Mouse (Mus musculus) left cerebral cortex, adult 18-20 months (tissue): Measurements from ENCODE around the gene Serbp1. TPM values are rescaled to one million over a fixed set of nuclear protein-coding genes. Genes with fewer than 3 reads are reported as not detected.
A peak's percentile ranks its signal among the peaks of the same experiment; 100 is the strongest.

Source experiments
- DNase-seq, 2 experiments: peaks; one replicate each; pipeline ENCODE4 v3.0.0; 2021 to 2022; ENCODE audit warnings: low spot score in 2 of 2, mixed read lengths in 1 of 2
- total RNA-seq, 2 experiments: library from RNA; stranded (reverse); gene quantifications; 2 replicates each; pipeline ENCODE4 v1.2.3; 2021

Serbp1 gene
- total RNA-seq, 2 experiments from 2014 or later = 189 to 200 TPM

DNA sequence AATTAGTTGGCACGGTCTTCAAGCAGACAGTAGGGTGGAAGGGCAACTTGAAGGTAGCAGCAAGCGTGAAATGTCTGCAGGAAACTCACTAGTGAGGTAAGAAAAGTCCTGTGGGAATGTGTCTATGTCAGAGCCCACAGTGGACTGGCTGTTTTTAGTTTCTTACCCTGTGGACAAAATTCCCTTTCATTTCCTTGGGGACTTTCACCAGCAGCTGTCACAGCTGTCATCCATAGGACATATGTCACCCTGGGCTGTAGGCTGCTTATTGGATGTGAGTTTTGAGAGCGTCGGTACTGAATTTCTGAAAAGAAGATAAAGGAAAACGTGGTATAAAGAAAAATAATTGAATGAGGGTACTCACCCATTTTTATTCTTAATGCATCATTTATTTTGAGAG is 60.8 kb downstream of the Serbp1 start:
- no peak for DNase-seq

DNA sequence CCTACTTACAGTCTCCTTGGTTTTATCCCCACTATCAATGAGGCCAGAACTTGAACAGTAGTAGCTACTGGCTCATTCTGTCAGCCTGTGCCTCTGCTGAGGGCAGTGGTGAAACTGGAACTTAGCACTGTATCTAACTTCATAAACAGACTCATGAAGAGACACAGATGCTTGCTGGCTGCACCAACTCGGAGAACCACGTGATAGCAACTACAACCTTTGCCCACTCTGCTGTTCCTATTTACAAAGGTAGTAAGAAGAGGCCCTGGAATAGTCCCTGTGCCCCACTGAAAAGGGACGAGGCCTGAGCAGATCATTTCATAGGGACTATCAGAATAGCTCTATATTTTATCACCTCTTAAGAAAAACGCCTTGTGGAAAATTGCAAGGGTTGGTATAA is 62.3 kb downstream of the Serbp1 start:
- DNase-seq = no peak

DNA sequence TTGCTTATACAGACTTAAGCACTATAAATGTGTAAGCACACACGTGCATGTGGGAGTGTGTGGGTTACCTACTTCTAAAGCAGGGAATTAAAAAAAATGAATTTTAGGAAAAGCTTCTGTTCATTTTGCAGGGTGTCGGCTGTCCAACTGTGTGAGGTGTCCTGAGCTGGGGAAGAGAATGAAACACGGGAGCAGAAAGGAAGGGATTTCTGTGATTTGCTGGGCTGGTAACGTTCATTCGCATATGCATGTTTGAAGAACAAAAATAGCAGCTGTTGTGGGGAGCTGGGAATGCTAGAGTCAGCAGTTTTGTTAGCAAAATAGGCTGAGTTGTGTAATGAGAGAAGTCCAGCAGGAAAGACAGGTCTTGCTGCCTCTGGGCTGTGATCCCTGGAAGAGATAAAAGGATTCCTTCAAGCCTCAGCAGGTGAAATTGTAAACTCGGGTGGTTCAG is 62.8 kb downstream of the Serbp1 start:
- peak; percentile 23 to 50 for DNase-seq

DNA sequence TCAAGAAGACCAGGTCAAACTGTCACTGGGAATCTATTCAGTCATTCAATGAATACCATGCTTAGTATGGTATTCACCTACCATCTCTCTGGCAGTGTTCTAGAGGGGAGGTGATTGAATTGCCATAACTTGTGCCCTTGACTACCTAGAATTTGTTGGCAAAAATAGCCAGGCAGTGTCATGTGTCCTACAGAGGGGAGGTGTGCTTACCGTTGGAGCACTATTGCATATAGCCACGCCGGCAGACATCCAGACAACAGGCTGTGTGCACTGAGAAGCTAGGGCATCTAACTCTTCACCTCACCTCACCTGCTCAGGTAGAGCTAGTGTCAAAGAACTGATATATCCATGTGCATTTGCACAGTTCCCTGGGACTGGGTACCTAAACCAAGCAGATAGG is 63.3 kb downstream of the Serbp1 start:
- DNase-seq = no peak

DNA sequence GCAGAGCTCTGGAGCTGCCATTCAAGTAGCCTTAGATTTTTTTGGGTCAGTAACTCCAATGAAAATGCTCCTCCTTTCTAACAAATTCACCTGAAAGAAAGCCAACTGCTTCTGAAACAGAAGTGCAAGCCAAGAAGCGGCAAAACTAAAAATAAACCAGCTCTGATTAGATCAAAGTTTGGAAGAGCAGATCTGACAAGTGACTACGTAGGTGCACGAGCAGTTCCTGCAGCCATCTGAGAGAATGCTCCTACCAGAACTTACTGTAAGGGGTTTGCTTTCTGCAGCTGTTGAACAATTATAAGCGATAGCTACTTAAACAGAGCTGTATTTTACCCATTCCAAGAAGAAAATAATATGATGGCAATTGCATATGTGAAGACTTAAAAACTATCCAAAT is 64.5 kb downstream of the Serbp1 start:
- no peak for DNase-seq

DNA sequence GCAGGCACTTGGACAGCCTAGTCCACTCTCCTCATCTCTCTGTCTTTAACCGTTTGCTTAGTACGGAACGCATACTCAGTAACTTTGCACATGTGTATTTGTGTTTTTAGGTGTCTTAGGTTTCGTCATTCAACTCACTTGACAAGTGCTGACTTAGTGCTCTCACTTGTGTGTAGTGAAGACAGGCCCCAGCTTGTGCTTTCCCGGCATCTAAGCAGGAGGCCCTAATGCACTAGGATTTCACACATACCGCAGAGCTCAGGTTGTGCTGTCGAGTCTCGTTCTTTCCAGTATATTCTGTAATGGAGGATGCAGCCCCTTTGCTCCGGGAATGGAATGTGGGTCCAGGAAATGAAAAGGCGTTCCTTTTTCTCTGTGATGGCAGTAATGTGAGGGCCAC is 65.2 kb downstream of the Serbp1 start:
- DNase-seq = no peak

DNA sequence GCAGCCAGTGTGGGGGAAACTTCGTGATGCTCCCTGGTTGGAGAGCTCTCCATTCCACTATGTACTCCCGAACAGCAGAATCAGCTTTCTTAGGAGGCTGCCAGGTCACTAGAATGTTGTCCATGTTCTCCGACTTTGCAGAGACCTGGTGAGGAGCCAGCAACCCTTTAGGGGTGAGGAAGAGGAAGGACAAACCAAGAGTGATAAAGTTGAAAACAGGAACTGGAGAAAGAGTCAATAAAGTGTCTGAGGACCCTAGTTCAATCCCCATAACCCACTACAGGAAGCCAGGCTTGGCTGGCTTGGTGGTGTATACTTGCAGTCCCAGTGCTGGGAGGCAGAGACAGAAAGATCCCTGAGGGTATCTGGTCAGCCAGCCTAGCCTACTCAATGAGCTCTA is 71.0 kb downstream of the Serbp1 start:
- DNase-seq = no peak

DNA sequence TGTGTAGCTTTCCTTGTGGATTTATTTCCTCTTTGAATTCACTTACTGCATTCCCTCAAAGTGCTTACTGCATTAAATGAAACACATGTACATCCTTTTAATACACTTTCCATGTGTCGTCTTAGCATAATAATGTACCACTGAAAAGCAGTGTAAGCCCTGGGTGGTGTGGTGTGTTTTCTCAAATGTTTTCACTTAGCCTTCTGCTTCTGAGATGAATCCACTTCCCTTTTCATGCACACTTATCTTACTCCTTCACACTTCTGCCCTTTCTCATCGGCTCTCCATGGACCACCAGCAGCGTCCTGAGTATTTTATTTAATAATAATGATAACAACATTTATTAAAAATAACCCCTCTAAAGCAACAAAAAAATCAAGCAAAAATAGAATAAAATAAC is 71.8 kb downstream of the Serbp1 start:
- no peak for DNase-seq

DNA sequence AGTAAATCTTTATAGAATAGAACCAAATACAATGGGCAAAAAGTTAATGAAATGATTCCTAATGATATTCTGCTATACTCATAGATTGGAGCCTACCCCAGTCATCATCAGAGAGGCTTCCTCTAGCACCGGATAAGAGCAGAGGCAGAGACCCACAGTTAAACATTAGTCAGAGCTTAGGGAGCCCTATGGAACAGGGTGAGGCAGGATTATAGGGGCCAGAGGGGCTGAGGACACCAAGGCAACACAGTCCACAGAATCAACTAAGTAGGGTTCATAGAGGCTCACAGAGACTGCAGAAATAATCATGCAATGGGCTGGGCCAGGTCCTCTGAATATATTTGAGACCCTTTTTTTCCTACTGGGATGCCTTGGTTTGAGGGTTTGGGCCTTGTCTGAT is 76.7 kb downstream of the Serbp1 start:
- DNase-seq = no peak

DNA sequence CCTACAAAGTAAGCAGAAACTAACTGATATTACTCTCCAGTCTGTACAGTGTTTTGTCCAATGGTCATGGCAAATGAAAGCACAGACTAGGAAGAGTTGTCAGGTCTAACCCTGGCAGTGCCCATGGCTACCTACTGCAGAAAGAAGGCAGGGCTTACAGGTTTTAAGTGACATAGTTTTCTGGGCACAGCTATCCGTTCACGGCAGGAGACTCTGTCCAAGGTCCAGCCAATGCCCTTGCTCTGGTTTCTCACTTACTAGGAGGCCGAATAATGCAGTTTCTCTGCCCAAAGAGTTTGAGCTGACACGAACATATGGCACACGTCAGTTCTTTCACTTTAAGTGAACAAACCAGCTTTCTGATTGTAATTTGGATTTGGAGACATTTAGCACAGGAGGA is 79.1 kb downstream of the Serbp1 start:
- DNase-seq = no peak

DNA sequence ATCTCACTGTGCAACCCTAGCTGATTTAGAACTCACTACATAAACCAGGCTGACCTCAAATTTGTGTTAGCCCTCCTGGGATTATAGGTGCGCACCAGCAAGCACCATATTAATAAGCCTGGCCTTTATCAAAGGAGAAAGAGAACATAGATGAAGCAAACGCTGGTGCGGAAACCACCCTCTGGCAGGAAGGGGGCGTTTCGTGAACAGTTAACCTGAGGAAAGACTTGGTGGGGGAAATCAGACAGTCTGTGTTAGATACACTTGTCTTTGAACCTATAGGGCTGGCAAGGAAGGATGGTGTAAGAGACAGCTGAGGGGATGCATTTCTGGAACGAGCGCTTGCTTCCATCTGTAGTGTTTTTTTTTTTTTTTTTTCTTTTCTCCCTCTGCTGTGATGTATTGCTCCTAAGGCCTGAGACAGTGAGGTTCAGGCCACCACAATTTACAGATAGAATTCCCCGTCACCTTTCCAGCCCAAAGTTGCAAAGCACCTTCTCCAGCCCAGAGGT is 79.9 kb downstream of the Serbp1 start:
- DNase-seq = no peak

DNA sequence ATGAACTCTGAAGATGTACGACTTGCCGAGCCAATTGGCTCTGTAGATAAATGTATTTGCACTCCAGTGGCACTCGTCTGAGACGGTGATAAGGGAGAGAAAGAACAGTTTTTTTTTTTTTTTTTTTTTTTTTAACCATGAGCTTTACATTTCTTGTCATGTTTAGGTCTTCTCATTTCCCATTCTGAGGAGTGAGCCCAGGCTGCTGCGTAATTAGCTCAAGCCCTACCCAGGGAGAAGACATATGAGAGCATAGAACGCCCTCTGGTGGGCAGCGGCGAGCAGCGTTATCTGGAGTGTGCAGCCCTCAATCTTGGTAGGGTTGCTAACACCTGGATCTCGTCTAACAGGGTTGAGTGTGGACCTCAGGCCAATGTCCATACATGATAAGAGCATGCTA is 80.5 kb downstream of the Serbp1 start:
- peak; percentile 75 to 77 for DNase-seq

DNA sequence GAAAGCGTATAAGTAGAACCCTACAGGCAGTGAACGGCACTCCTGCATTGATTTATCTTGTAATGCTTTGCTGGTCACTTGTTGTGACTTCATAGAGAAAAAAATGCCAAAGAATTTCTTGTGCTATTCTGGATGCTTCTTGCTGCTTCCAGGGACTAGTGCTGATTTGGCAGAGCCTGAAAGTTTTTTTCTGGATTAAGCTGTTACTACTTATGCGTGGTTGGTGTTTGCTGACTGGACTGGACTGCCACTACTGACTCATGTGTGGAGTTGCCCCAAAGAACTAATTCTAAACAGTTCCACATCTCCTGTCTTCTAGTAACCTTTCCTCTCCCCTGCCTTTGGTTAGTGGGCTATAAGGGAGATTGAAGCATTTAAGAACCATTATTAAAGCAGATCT is 85.8 kb downstream of the Serbp1 start:
- no peak for DNase-seq

DNA sequence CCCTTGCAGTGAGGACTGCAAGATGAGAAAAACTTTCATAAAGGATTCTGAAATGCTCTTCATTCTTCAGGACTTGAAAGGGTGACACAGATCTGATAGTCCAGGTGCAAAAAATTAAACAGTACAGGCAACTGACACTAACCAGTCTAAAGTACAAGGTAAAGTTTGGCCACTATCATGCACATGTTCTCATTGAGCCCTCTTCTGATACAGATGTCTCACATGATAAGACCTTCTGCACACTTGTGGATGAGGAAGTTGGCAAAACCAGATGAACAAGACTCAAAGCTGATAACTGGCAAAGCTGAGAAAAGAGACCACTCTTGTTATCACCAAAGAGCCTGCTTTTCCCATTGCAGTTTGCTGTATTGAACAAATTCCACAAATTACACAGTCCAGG is 100.0 kb downstream of the Serbp1 start:
- no peak for DNase-seq

DNA sequence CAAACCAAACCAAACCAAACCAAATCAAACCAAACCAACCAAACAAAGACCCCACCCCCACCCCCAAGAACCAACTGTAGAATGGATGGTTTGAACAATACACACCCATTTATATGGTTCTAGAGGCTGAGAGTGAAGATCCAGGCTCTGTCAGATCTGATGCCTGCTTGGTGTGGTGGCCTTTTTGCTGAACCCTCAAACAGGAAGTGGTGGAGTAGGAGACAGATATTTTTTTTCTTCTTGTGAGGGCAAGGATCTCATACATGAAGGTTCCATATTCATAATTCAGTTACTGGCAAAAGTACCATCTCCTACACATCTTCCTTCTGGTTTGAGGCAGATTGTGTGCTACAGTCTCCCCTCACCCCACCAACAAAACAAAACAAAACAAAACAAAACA is 101.5 kb downstream of the Serbp1 start:
- no peak for DNase-seq

Other genes with a start within 250 kb of the Serbp1 start
- 10 to 100 TPM; 10.1 to 15.4 TPM for gene Gadd45a, start 200.7 kb upstream of the Serbp1 start, total RNA-seq
- not detected for gene Il12rb2, start 138.0 kb downstream of the Serbp1 start, total RNA-seq